Mouse (Mus musculus): ENCODE data around the gene Stra6. TPM values are rescaled to one million over a fixed set of nuclear protein-coding genes. Genes with fewer than 3 reads are reported as not detected.

Stra6 gene
- total RNA-seq, 1 experiment: 4.5 TPM

GRCm38 (mm10) chr9:58156819-58157560 lies 93.4 kb downstream of the Stra6 start:
- H3K4me3 ChIP-seq (ENCODE audit: insufficient read depth in 1 of 2, low read depth in 1 of 2, low read length in 2 of 2, poor library complexity in 1 of 2, severe bottlenecking in 1 of 2): peak overlapping the region in 1 of 2 experiments; percentile 21; a peak in 1 of 4 replicates
- no peaks in the 10 kb centered on the region; a peak in 1 of 4 replicates for H3K4me1 ChIP-seq (ENCODE audit: control insufficient read depth in 2 of 2, insufficient read depth in 2 of 2, low read length in 2 of 2, poor library complexity in 1 of 2)
- DNase-seq (ENCODE audit: low read depth, low spot score): no peak
- no peaks in the 10 kb centered on the region for H3K36me3 ChIP-seq (ENCODE audit: control insufficient read depth, insufficient read depth, low read length, poor library complexity, severe bottlenecking)
- H3K27ac ChIP-seq (ENCODE audit: insufficient read depth, low read depth, low read length, poor library complexity, severe bottlenecking): no peak overlapping the region
- in situ Hi-C loops (cut with MboI; ENCODE audit: low sequenced_read_pairs in 2 of 2, unreplicated experiment in 2 of 2): no loop called here
- H3K9me3 ChIP-seq (ENCODE audit: control insufficient read depth, insufficient read depth, low read depth, low read length): no peaks in the 10 kb centered on the region
- no peak overlapping the region for H3K9ac ChIP-seq (ENCODE audit: insufficient read depth, low read depth, low read length, poor library complexity, severe bottlenecking)
- no peak for TF ChIP-seq HCFC1 (IDR thresholded peaks at IDR 0.05; ENCODE audit: borderline replicate concordance, insufficient read depth, low read length)
- no peak for TF ChIP-seq MAFK (IDR thresholded peaks at IDR 0.05; ENCODE audit: insufficient read depth, low read depth, low read length)
- TF ChIP-seq CHD2 (IDR thresholded peaks at IDR 0.05; ENCODE audit: low read depth, low read length): no peak

- in situ Hi-C loops (cut with MboI; ENCODE audit: low sequenced_read_pairs in 2 of 2, unreplicated experiment in 2 of 2): no loop called here
- peak overlapping the region; percentile 21 to 26; a peak in 2 of 4 replicates for H3K4me3 ChIP-seq (ENCODE audit: insufficient read depth in 1 of 2, low read depth in 1 of 2, low read length in 2 of 2, poor library complexity in 1 of 2, severe bottlenecking in 1 of 2)
Measured at GRCm38 (mm10) chr9:58157838-58158237, 94.2 kb downstream of the Stra6 start.

GRCm38 (mm10) chr9:58158541-58159311 lies 95.1 kb downstream of the Stra6 start:
- no peak overlapping the region for H3K4me3 ChIP-seq (ENCODE audit: insufficient read depth in 1 of 2, low read depth in 1 of 2, low read length in 2 of 2, poor library complexity in 1 of 2, severe bottlenecking in 1 of 2)
- in situ Hi-C loops (cut with MboI; ENCODE audit: low sequenced_read_pairs in 2 of 2, unreplicated experiment in 2 of 2): no loop called here

More at GRCm38 (mm10) chr9:58157838-58158237, 94.2 kb downstream of the Stra6 start:
- TF ChIP-seq HCFC1 (IDR thresholded peaks at IDR 0.05; ENCODE audit: borderline replicate concordance, insufficient read depth, low read length) (no peak), CHD2 (IDR thresholded peaks at IDR 0.05; ENCODE audit: low read depth, low read length) (no peak), ZC3H11A (IDR thresholded peaks at IDR 0.05; ENCODE audit: borderline replicate concordance, low read depth, low read length) (no peak)
- DNase-seq (ENCODE audit: low read depth, low spot score): no peak
- no peaks in the 10 kb centered on the region for H3K9me3 ChIP-seq (ENCODE audit: control insufficient read depth, insufficient read depth, low read depth, low read length)
- H3K9ac ChIP-seq (ENCODE audit: insufficient read depth, low read depth, low read length, poor library complexity, severe bottlenecking): no peak overlapping the region
- no peaks in the 10 kb centered on the region for H3K36me3 ChIP-seq (ENCODE audit: control insufficient read depth, insufficient read depth, low read length, poor library complexity, severe bottlenecking)
- H3K4me1 ChIP-seq (ENCODE audit: control insufficient read depth in 2 of 2, insufficient read depth in 2 of 2, low read length in 2 of 2, poor library complexity in 1 of 2): no peaks in the 10 kb centered on the region; a peak in 1 of 4 replicates
- no peak overlapping the region for H3K27ac ChIP-seq (ENCODE audit: insufficient read depth, low read depth, low read length, poor library complexity, severe bottlenecking)

GRCm38 (mm10) chr9:58159855-58160254 lies 96.3 kb downstream of the Stra6 start:
- Histone ChIP-seq H3K4me3 (ENCODE audit: insufficient read depth in 1 of 2, low read depth in 1 of 2, low read length in 2 of 2, poor library complexity in 1 of 2, severe bottlenecking in 1 of 2) (no peak overlapping the region), H3K27ac (ENCODE audit: insufficient read depth, low read depth, low read length, poor library complexity, severe bottlenecking) (no peak overlapping the region), H3K4me1 (ENCODE audit: control insufficient read depth in 2 of 2, insufficient read depth in 2 of 2, low read length in 2 of 2, poor library complexity in 1 of 2) (no peaks in the 10 kb centered on the region; a peak in 1 of 4 replicates), H3K9me3 (ENCODE audit: control insufficient read depth, insufficient read depth, low read depth, low read length) (no peaks in the 10 kb centered on the region), H3K9ac (ENCODE audit: insufficient read depth, low read depth, low read length, poor library complexity, severe bottlenecking) (no peak overlapping the region), H3K36me3 (ENCODE audit: control insufficient read depth, insufficient read depth, low read length, poor library complexity, severe bottlenecking) (no peaks in the 10 kb centered on the region)
- DNase-seq (ENCODE audit: low read depth, low spot score): no peak
- TF ChIP-seq ZNF384 (IDR thresholded peaks at IDR 0.05; ENCODE audit: low read depth, low read length): no peak
- TF ChIP-seq HCFC1 (IDR thresholded peaks at IDR 0.05; ENCODE audit: borderline replicate concordance, insufficient read depth, low read length): no peak
- in situ Hi-C loops (cut with MboI; ENCODE audit: low sequenced_read_pairs in 2 of 2, unreplicated experiment in 2 of 2): no loop called here

More at GRCm38 (mm10) chr9:58158541-58159311, 95.1 kb downstream of the Stra6 start:
- TF ChIP-seq CHD2 (IDR thresholded peaks at IDR 0.05; ENCODE audit: low read depth, low read length) (no peak), ZC3H11A (IDR thresholded peaks at IDR 0.05; ENCODE audit: borderline replicate concordance, low read depth, low read length) (no peak), MAFK (IDR thresholded peaks at IDR 0.05; ENCODE audit: insufficient read depth, low read depth, low read length) (no peak), HCFC1 (IDR thresholded peaks at IDR 0.05; ENCODE audit: borderline replicate concordance, insufficient read depth, low read length) (no peak), ZNF384 (IDR thresholded peaks at IDR 0.05; ENCODE audit: low read depth, low read length) (no peak)
- H3K36me3 ChIP-seq (ENCODE audit: control insufficient read depth, insufficient read depth, low read length, poor library complexity, severe bottlenecking): no peaks in the 10 kb centered on the region
- H3K4me1 ChIP-seq (ENCODE audit: control insufficient read depth in 2 of 2, insufficient read depth in 2 of 2, low read length in 2 of 2, poor library complexity in 1 of 2): no peaks in the 10 kb centered on the region; a peak in 1 of 4 replicates
- H3K27ac ChIP-seq (ENCODE audit: insufficient read depth, low read depth, low read length, poor library complexity, severe bottlenecking): no peak overlapping the region
- H3K9me3 ChIP-seq (ENCODE audit: control insufficient read depth, insufficient read depth, low read depth, low read length): no peaks in the 10 kb centered on the region
- H3K9ac ChIP-seq (ENCODE audit: insufficient read depth, low read depth, low read length, poor library complexity, severe bottlenecking): no peak overlapping the region
- no peak for DNase-seq (ENCODE audit: low read depth, low spot score)

Data from ES-E14 (cell line).